Mouse (Mus musculus) spleen, adult 2 months (tissue): ENCODE data around the gene Nr1h2. TPM values are rescaled to one million over a fixed set of nuclear protein-coding genes. Genes with fewer than 3 reads are reported as not detected.
A peak's percentile ranks its signal among the peaks of the same experiment; 100 is the strongest.

Source experiments
- DNase-seq, 2 experiments: peaks; one replicate each; pipeline versions ENCODE4 v3.0.0 to v3.0.0-alpha.2; 2012 to 2021; ENCODE audit warnings: low spot score in 2 of 2, low read depth in 1 of 2
- H3K27ac ChIP-seq: fragments of 200-500 bp; 2 replicates; pipeline ENCODE4 v1.5.1; 2012; ENCODE audit warnings: low read length, inconsistent platforms; ENCODE audit not compliant: insufficient read depth
- H3K27me3 ChIP-seq: fragments of 200-500 bp; 2 replicates; pipeline ENCODE4 v1.6.1; 2012; ENCODE audit warnings: mild to moderate bottlenecking, moderate library complexity, low read length, inconsistent platforms; ENCODE audit not compliant: control insufficient read depth, insufficient read depth
- H3K36me3 ChIP-seq: fragments of 200-500 bp; 2 replicates; pipeline ENCODE4 v1.6.1; 2012; ENCODE audit warnings: mild to moderate bottlenecking, low read length, inconsistent platforms; ENCODE audit not compliant: control insufficient read depth, insufficient read depth
- H3K4me1 ChIP-seq: fragments of 200-500 bp; 2 replicates; pipeline ENCODE4 v1.6.1; 2011; ENCODE audit warnings: inconsistent platforms; ENCODE audit not compliant: control insufficient read depth, insufficient read depth, insufficient read length
- H3K4me3 ChIP-seq: fragments of 200-500 bp; 2 replicates; pipeline ENCODE4 v1.5.1; 2011; ENCODE audit warnings: mild to moderate bottlenecking, inconsistent platforms; ENCODE audit not compliant: insufficient read depth, insufficient read length; ENCODE audit errors: extremely low read depth
- CTCF ChIP-seq: fragments of 200-500 bp; IDR thresholded peaks from 2 replicates; pipeline ENCODE4 v1.5.1; 2011; ENCODE audit warnings: mild to moderate bottlenecking, inconsistent platforms; ENCODE audit not compliant: insufficient read depth, insufficient read length, insufficient replicate concordance; ENCODE audit errors: extremely low read depth
- POLR2A ChIP-seq: fragments of 200-500 bp; IDR thresholded peaks from 2 replicates; pipeline ENCODE4 v1.6.1; 2011; ENCODE audit warnings: low read depth, low read length, inconsistent platforms
- WGBS: fragments of 180-500 bp; shearing (Covaris S2); methylation state at CpG from one replicate; pipeline ENCODE4 v1.1.7; 2018; 5-methylcytosine and 5-hydroxymethylcytosine counted together
- polyA plus RNA-seq: library from polyadenylated mRNA; depleted of rRNA; stranded (reverse); fragments of >200 nt; gene quantifications from 2 replicates; pipeline ENCODE4 v1.2.3, GENCODE M21; 2012

Nr1h2 gene
- polyA plus RNA-seq, 1 experiment: 162 TPM

DNA sequence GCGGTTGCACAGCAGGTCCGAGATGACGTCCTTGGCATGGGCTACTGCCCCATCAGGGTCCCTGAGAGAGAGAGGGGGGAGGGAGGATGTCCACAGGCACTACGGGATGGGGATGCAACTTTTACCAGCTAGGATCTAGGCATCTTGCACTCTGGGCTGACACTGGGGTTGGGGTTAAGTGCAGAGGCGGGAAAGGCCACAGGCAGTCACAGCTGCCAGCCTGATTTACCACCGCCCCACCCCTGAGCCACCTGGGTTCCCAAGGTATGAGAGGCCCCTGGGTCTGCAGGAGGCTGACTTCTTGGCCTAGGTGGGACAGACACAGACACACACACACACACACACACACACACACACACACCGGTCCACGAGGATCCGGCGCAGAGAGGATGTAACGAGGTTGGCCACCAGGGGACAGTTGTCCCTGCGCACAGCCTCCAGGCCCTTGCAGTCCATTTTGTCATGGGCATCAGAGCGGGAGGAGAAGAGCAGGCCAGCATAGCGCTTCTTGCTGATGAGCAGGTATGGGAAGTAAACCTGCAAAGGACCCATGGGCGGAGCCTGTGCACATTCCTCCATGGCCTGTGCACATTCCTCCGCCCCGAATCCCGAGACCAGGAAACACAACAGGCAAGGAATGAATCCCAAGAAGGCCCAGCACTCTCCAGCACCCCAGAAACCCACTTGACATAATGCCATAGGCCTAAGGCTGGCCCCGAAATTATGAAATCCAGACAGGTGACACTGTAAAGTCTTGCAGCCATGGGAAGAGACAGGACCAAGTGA lies 18.9 kb downstream of the Nr1h2 start:
- Histone ChIP-seq H3K27me3 (no peaks in the 10 kb centered on the region), H3K27ac (peak overlapping the region; percentile 95), H3K4me3 (peak overlapping the region; percentile 35; the same call in 1 of the 2 replicates), H3K4me1 (peaks cover 32% of the 10 kb centered on the region; the same call in 1 of the 2 replicates), H3K36me3 (peaks cover 31% of the 10 kb centered on the region)
- 68% methylated on average over 19 of the region's 19 CpGs for WGBS
- peak in 1 of 2 experiments; percentile 29 for DNase-seq
- TF ChIP-seq CTCF (no peak), POLR2A (no peak)

- 26% methylated on average over 13 of the region's 13 CpGs for WGBS
- H3K4me3 ChIP-seq: peak overlapping the region; percentile 54; the same call in 1 of the 2 replicates
- no peaks in the 10 kb centered on the region for H3K27me3 ChIP-seq
- peak overlapping the region; percentile 96 for H3K27ac ChIP-seq
- peaks cover 32% of the 10 kb centered on the region for H3K36me3 ChIP-seq
- peak; percentile 75 to 88 for DNase-seq
- H3K4me1 ChIP-seq: peaks cover 32% of the 10 kb centered on the region; the same call in 1 of the 2 replicates
- TF ChIP-seq POLR2A (peak; percentile 19; the same call in 1 of the 2 replicates), CTCF (no peak)
Observed at GRCm38 (mm10) chr7:44534242-44534641, 19.5 kb downstream of the Nr1h2 start.

GRCm38 (mm10) chr7:44533746-44534045 lies 20.1 kb downstream of the Nr1h2 start:
- H3K36me3 ChIP-seq: peaks cover 31% of the 10 kb centered on the region
- H3K27ac ChIP-seq: peak overlapping the region; percentile 96
- WGBS: 68% methylated on average over 12 of the region's 12 CpGs

DNA sequence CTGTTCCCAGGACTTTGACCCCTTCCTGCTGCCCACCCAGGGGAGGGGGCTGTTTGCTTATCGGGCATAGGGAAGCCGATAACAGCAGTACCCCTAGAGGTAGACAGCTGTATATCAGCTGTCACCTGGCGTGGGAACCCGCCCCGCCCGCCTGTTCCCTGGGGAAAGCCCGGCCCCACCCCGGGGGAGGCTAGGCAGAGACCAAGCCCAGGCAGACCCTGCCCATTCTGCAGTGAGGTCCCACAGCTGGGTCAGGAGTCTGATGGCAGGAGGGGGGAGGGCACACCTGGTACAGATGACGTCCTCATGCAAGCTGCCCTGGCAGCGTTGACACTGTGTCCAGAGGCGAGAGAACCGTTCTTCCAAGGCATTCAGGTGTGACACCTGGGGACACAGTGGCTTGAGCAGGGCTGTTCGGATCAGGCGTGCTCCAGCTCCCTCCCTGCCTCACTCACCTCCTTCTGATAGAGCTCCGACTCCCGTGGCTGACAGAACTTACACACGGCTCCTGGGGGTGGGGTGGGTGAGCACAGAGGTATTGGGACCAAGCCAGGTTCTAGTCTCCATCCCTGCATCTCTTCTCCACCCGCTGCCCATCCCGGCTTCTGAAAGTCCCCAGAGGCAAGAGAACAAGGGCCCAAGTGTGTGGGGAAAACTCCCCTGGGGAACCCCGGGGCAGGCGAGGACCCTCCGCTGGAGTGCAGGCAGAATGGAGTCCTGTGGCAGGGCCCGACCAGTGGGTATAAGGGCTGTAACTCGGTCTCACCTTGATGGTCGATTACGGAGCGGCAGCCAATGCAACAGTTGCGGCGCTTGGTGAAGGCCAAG lies 20.6 kb downstream of the Nr1h2 start:
- Histone ChIP-seq H3K27ac (peak overlapping the region; percentile 96), H3K4me3 (peak overlapping the region; percentile 54; the same call in 1 of the 2 replicates), H3K36me3 (peaks cover 30% of the 10 kb centered on the region), H3K27me3 (no peaks in the 10 kb centered on the region), H3K4me1 (peaks cover 41% of the 10 kb centered on the region; the same call in 1 of the 2 replicates)
- DNase-seq: peak in 1 of 2 experiments; percentile 73
- WGBS: 60% methylated on average over 29 of the region's 29 CpGs
- TF ChIP-seq CTCF: no peak
- peak; percentile 7; the same call in 1 of the 2 replicates for TF ChIP-seq POLR2A

More at GRCm38 (mm10) chr7:44533746-44534045, 20.1 kb downstream of the Nr1h2 start:
- peak overlapping the region; percentile 54; the same call in 1 of the 2 replicates for H3K4me3 ChIP-seq
- DNase-seq: peak in 1 of 2 experiments; percentile 35
- H3K4me1 ChIP-seq: peaks cover 37% of the 10 kb centered on the region; the same call in 1 of the 2 replicates
- no peaks in the 10 kb centered on the region for H3K27me3 ChIP-seq
- TF ChIP-seq POLR2A (no peak), CTCF (no peak)

- H3K4me3 ChIP-seq: peak within 1 kb of the TSS; percentile 64
- H3K27me3 ChIP-seq: no peaks in the 10 kb centered on the region
- H3K4me1 ChIP-seq: peaks cover 43% of the 10 kb centered on the region; the same call in 1 of the 2 replicates
- H3K27ac ChIP-seq: peak within 1 kb of the TSS; percentile 96
- H3K36me3 ChIP-seq: peaks cover 20% of the 10 kb centered on the region
- WGBS: 43% methylated on average over 4 of the region's 4 CpGs
- peak in 1 of 2 experiments; percentile 72 for DNase-seq
- TF ChIP-seq CTCF (no peak), POLR2A (peak; percentile 87)
Observed at GRCm38 (mm10) chr7:44531946-44532732, 21.6 kb downstream of the Nr1h2 start, which contains the start of gene Spib. Spib (minus strand) TSS chr7:44532071.

DNA sequence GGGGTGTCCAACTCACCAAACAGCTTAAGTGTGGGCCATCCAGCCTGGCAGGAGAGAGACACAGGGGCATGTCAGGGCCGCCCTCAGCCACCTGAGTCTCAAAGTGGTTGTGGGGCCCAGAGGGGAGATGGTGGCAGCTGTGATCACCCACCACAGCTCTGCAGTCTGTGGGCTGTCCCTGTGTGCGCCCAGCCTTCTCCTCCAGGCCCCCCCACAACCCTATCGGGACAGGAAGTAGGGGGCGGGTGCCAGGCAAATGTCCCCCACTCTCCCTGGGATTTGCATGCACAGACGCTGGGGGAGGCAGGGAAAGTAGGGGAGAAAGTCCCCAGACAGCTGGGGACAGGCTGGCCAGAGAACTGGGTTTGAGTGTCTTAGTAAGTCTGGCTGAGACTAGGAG lies 22.5 kb downstream of the Nr1h2 start:
- H3K4me1 ChIP-seq: peaks cover 45% of the 10 kb centered on the region; the same call in 1 of the 2 replicates
- H3K27ac ChIP-seq: peak overlapping the region; percentile 96
- 10% methylated on average over 5 of the region's 5 CpGs for WGBS
- peak overlapping the region; percentile 64 for H3K4me3 ChIP-seq
- TF ChIP-seq CTCF (no peak), POLR2A (peak; percentile 80)
- peak in 1 of 2 experiments; percentile 79 for DNase-seq
- H3K27me3 ChIP-seq: no peaks in the 10 kb centered on the region
- peaks cover 24% of the 10 kb centered on the region for H3K36me3 ChIP-seq
